Mouse (Mus musculus): ENCODE data around the gene Pitpnc1. TPM values are rescaled to one million over a fixed set of nuclear protein-coding genes. Genes with fewer than 3 reads are reported as not detected.

Pitpnc1 gene
- polyA plus RNA-seq, 1 experiment: 30.0 TPM

DNA sequence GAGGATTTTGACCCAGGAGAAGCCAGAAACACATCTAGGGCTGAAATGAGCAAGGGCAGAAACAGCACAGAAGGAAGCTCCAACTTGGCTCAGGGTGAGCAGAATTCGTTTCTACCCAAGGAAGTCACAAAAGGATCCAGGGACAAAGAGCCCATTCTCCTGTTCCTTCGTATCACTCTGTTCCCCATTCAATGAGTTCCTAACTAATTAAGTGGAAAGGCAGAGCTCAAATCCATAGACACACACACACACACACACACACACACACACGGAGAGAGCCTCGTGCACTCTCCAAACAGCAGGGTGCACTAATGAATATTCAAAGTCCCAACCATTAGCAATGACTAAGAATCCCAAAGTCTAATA is 54.0 kb downstream of the Pitpnc1 start:
- no peak overlapping the region for H3K4me3 ChIP-seq (replicated peaks; ENCODE audit: insufficient read depth, low read depth, low read length)
- WGBS: 41% methylated on average over 4 of the region's 4 CpGs
- H3K27ac ChIP-seq (ENCODE audit: insufficient read depth, low read length): peak overlapping the region; percentile 31; the same call in 1 of the 2 replicates
- H3K4me1 ChIP-seq (ENCODE audit: control insufficient read depth, insufficient read depth, low read length): peaks cover 2% of the 10 kb centered on the region
- DNase-seq: peak in 1 of 2 experiments; percentile 12
- H3K27me3 ChIP-seq (ENCODE audit: control insufficient read depth, insufficient read depth, low read length): no peaks in the 10 kb centered on the region
- TF ChIP-seq CTCF (IDR thresholded peaks at IDR 0.05; ENCODE audit: borderline replicate concordance, insufficient read depth, low read depth, low read length) (no peak), POLR2A (IDR thresholded peaks at IDR 0.05; ENCODE audit: borderline replicate concordance, insufficient read depth, low read length) (no peak)

DNA sequence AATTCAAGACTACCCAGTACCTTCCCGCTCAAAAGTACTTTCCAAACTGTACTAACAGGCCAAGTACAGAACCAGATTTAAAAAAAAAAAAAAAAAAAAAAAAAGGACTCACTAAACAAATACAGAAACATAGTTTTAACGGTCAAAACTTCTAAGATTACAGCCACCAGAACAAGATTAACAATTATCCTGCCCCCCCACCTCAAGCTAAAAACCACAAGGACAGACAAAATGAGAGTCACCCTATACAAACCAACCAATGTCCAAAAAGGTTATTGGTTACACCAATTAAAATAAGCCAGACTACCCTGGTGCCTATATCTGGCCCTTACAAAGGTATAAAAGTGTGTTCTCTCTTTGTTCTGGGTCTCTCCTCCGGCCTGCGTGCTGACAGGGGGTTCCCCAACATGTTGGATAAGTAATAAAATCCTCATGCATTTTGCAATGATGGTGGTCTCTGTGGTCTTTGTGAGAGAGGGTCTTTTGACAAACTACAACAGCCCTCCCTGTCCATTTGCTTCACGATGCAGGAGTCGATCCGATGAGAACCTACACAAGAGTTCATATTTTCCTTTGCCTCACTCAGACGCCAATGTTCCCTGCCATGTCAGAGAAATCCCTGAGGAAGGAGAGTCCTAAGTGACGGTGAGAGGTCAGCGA is 54.5 kb downstream of the Pitpnc1 start:
- Histone ChIP-seq H3K4me3 (replicated peaks; ENCODE audit: insufficient read depth, low read depth, low read length) (no peak overlapping the region), H3K27ac (ENCODE audit: insufficient read depth, low read length) (peak overlapping the region; percentile 31; the same call in 1 of the 2 replicates), H3K4me1 (ENCODE audit: control insufficient read depth, insufficient read depth, low read length) (peaks cover 2% of the 10 kb centered on the region), H3K27me3 (ENCODE audit: control insufficient read depth, insufficient read depth, low read length) (no peaks in the 10 kb centered on the region)
- no peak for TF ChIP-seq POLR2A (IDR thresholded peaks at IDR 0.05; ENCODE audit: borderline replicate concordance, insufficient read depth, low read length)
- no peak for TF ChIP-seq CTCF (IDR thresholded peaks at IDR 0.05; ENCODE audit: borderline replicate concordance, insufficient read depth, low read depth, low read length)
- WGBS: 76% methylated on average over 10 of the region's 10 CpGs
- no peak for DNase-seq

DNA sequence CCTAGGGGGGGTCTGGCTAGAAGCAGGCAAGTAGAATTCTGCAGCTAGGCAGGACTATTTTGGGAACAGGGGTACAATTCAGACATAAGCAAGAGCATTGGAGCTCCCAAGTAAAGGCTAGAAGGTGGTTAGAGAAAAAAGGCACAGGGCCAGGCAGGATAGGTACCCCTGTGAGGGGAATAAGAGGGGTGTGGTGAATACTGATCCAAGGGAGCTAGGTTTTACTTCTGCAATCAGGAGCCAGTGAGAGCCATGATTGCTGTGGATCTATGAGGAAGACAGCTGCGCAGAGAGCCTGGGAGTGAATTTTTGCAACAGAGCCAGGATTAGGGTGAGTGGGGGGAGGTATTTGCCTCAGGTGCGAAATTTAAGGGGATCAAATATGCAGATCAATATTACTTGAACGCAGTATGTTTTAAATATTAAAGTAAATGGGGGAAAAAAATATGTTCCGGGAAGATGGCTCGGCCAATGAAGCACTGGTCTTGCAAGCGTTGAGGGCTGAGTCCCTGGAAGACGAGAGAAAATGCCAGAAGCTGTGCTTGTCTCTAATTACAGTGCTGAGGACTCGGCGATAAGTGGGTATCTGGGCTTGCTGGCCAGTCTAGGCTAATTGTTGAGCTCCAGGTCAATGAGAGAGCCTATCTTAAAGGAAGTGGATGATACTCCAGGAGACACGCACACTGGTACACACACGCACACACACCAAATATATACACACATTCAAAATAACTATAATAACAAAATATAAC is 55.3 kb downstream of the Pitpnc1 start:
- H3K4me3 ChIP-seq (replicated peaks; ENCODE audit: insufficient read depth, low read depth, low read length): no peak overlapping the region
- WGBS: 89% methylated on average over 11 of the region's 11 CpGs
- peaks cover 2% of the 10 kb centered on the region for H3K4me1 ChIP-seq (ENCODE audit: control insufficient read depth, insufficient read depth, low read length)

DNA sequence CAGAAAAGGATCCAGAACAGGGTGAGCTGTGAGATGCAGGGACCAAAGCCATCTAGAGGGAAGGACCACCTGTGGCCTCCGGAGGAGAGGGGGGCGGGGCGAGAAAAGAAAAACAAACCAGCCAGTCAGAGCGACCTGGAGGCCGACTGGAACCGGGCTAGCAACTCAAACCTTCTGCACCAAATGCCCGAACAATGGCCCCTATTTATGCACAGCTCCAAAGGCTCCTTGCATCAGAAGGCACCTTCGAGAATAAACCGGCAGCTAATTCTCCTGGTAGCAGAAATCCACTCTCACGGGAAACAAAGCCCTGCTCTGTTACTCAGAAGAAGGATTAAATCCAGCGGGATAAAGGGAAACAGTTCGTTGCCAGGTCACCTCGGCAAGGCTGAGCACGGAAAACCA is 57.2 kb downstream of the Pitpnc1 start:
- WGBS: 8% methylated on average over 14 of the region's 14 CpGs
- peak; percentile 46 to 53 for DNase-seq
- TF ChIP-seq CTCF (IDR thresholded peaks at IDR 0.05; ENCODE audit: borderline replicate concordance, insufficient read depth, low read depth, low read length) (no peak), POLR2A (IDR thresholded peaks at IDR 0.05; ENCODE audit: borderline replicate concordance, insufficient read depth, low read length) (no peak)

More for the DNA sequence above, 55.3 kb downstream of the Pitpnc1 start:
- DNase-seq: no peak
- no peaks in the 10 kb centered on the region for H3K27me3 ChIP-seq (ENCODE audit: control insufficient read depth, insufficient read depth, low read length)
- H3K27ac ChIP-seq (ENCODE audit: insufficient read depth, low read length): no peak overlapping the region; the same call in 1 of the 2 replicates
- TF ChIP-seq CTCF (IDR thresholded peaks at IDR 0.05; ENCODE audit: borderline replicate concordance, insufficient read depth, low read depth, low read length) (no peak), POLR2A (IDR thresholded peaks at IDR 0.05; ENCODE audit: borderline replicate concordance, insufficient read depth, low read length) (no peak)

DNA sequence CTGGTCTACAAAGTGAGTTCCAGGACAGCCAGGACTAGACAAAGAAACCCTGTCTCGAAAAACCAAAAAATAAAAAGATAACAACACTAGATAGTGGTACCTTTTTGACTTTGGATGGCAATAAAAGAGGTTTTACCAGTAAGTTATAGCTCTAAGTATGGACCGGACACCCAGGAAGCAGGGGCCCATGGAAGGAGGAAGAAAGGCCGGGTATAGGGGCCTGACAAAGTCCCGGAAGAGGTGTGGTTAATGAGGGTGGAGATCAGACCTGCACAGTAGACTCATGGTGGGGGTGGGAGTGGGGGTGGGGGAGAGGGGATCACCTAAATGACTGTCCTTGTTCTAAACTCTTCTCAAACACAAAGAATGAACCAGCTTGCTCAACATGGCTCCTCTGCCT is 58.4 kb downstream of the Pitpnc1 start:
- H3K27me3 ChIP-seq (ENCODE audit: control insufficient read depth, insufficient read depth, low read length): no peaks in the 10 kb centered on the region
- no peaks in the 10 kb centered on the region; the same call in none of the 2 replicates for H3K4me1 ChIP-seq (ENCODE audit: control insufficient read depth, insufficient read depth, low read length)
- DNase-seq: no peak
- WGBS: 97% methylated on average over 4 of the region's 4 CpGs
- TF ChIP-seq CTCF (IDR thresholded peaks at IDR 0.05; ENCODE audit: borderline replicate concordance, insufficient read depth, low read depth, low read length) (no peak), POLR2A (IDR thresholded peaks at IDR 0.05; ENCODE audit: borderline replicate concordance, insufficient read depth, low read length) (no peak)
- H3K4me3 ChIP-seq (replicated peaks; ENCODE audit: insufficient read depth, low read depth, low read length): no peak overlapping the region
- H3K27ac ChIP-seq (ENCODE audit: insufficient read depth, low read length): no peak overlapping the region

More for the DNA sequence above, 57.2 kb downstream of the Pitpnc1 start:
- Histone ChIP-seq H3K27me3 (ENCODE audit: control insufficient read depth, insufficient read depth, low read length) (no peaks in the 10 kb centered on the region), H3K4me1 (ENCODE audit: control insufficient read depth, insufficient read depth, low read length) (no peaks in the 10 kb centered on the region; the same call in 1 of the 2 replicates), H3K4me3 (replicated peaks; ENCODE audit: insufficient read depth, low read depth, low read length) (peak overlapping the region; percentile 42), H3K27ac (ENCODE audit: insufficient read depth, low read length) (no peak overlapping the region)

DNA sequence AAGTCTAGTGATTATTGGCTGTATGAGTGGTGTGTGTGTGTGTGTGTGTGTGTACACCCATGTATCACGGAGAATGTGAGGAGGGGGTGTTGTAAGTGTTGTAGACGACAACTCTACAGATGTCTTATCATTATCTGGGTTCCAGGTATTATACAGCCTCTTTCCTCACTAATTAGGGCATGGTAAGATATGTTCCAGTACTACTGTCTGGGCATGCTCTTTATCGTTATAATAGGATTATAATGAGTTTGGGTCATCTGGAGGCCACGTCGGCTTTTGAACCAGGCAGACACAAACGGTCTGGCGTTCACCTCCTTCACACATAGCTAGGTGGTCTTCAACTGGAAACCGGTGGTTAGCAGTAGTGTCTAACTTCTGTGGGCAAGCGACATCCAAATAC is 58.9 kb downstream of the Pitpnc1 start:
- WGBS: 92% methylated on average over 9 of the region's 9 CpGs
- Histone ChIP-seq H3K4me3 (replicated peaks; ENCODE audit: insufficient read depth, low read depth, low read length) (no peak overlapping the region), H3K27me3 (ENCODE audit: control insufficient read depth, insufficient read depth, low read length) (no peaks in the 10 kb centered on the region), H3K4me1 (ENCODE audit: control insufficient read depth, insufficient read depth, low read length) (no peaks in the 10 kb centered on the region; the same call in none of the 2 replicates), H3K27ac (ENCODE audit: insufficient read depth, low read length) (no peak overlapping the region)
- TF ChIP-seq POLR2A (IDR thresholded peaks at IDR 0.05; ENCODE audit: borderline replicate concordance, insufficient read depth, low read length) (no peak), CTCF (IDR thresholded peaks at IDR 0.05; ENCODE audit: borderline replicate concordance, insufficient read depth, low read depth, low read length) (no peak)
- DNase-seq: no peak

DNA sequence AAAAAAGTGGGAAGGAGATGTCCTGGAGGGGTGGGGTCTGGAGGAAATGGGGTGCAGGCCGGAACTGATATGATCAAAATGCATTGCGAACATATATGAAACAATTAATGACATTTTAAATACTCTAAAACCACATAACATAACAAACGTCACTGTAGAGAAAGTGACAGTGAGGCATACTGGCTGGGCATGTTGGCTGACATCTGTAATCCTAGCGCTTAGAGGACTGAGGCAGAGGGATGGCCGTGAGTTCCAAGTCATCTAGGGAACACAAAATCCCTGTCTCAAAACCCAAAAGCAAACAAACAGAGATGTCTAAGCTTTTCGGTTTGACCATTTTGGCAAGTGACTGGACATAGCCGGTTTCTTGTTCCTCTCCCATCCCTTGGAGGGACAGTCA is 59.7 kb downstream of the Pitpnc1 start:
- TF ChIP-seq CTCF (IDR thresholded peaks at IDR 0.05; ENCODE audit: borderline replicate concordance, insufficient read depth, low read depth, low read length): no peak
- no peak for TF ChIP-seq POLR2A (IDR thresholded peaks at IDR 0.05; ENCODE audit: borderline replicate concordance, insufficient read depth, low read length)
- no peak overlapping the region for H3K4me3 ChIP-seq (replicated peaks; ENCODE audit: insufficient read depth, low read depth, low read length)
- H3K4me1 ChIP-seq (ENCODE audit: control insufficient read depth, insufficient read depth, low read length): no peaks in the 10 kb centered on the region; the same call in none of the 2 replicates
- WGBS: 88% methylated on average over 7 of the region's 7 CpGs
- no peak overlapping the region for H3K27ac ChIP-seq (ENCODE audit: insufficient read depth, low read length)
- DNase-seq: no peak
- H3K27me3 ChIP-seq (ENCODE audit: control insufficient read depth, insufficient read depth, low read length): no peaks in the 10 kb centered on the region
